In genomic region chr10:66348398-66348797, GRCm38 (mm10) we compare ENCODE assay signal across 13 mouse cellular contexts.
"Had no signal": no experiment of that assay in that cellular context is flagged by ENCODE, and none has a peak within 500 bp of the region (broad histone marks: within the 10 kb centered on the region; RNA-seq: fewer than 3 reads in every experiment).

No protein-coding gene starts in this region.

- H3K9me3 ChIP-seq: kidney, embryonic 15.5 days; limb, embryonic 10.5 days; liver, embryonic 15.5 days; midbrain, embryonic 10.5 days; midbrain, embryonic 15.5 days; neural tube, embryonic 13.5 days had no signal

- H3K4me2 ChIP-seq: kidney, embryonic 15.5 days; liver, embryonic 11.5 days; liver, embryonic 15.5 days; midbrain, embryonic 15.5 days; neural tube, embryonic 13.5 days had no signal

- H3K9ac ChIP-seq: kidney, embryonic 15.5 days; liver, embryonic 15.5 days; midbrain, embryonic 15.5 days; neural tube, embryonic 13.5 days had no signal

- H3K27me3 ChIP-seq: kidney, embryonic 15.5 days; liver, embryonic 15.5 days; midbrain, embryonic 15.5 days; neural tube, embryonic 13.5 days had no signal

- H3K27ac ChIP-seq: kidney, embryonic 15.5 days; limb, embryonic 10.5 days; liver, embryonic 15.5 days; midbrain, embryonic 10.5 days; midbrain, embryonic 15.5 days; neural tube, embryonic 13.5 days had no signal

- H3K4me1 ChIP-seq: kidney, embryonic 15.5 days; limb, embryonic 10.5 days; liver, embryonic 15.5 days; midbrain, embryonic 10.5 days; midbrain, embryonic 15.5 days; neural tube, embryonic 13.5 days had no signal

- H3K36me3 ChIP-seq: kidney, embryonic 15.5 days; limb, embryonic 10.5 days; liver, embryonic 15.5 days; midbrain, embryonic 10.5 days; midbrain, embryonic 15.5 days; neural tube, embryonic 13.5 days had no signal

- ATAC-seq: lung, postnatal 0 days; midbrain, embryonic 15.5 days had no signal

- DNase-seq: kidney, adult 11 months; lung, adult 2 months; lung, postnatal 36 days; right cerebral cortex, postnatal 4 days; spleen, adult 18-20 months had no signal

- H3K4me3 ChIP-seq: kidney, embryonic 15.5 days; limb, embryonic 10.5 days; liver, embryonic 15.5 days; midbrain, embryonic 10.5 days; midbrain, embryonic 15.5 days; neural tube, embryonic 13.5 days had no signal
